Mouse (Mus musculus) kidney, adult 11 months (tissue): ENCODE results near the gene Racgap1.

Source experiments
- DNase-seq: peaks from one replicate; pipeline ENCODE4 v3.0.0; 2022

Gene Racgap1

GRCm38 (mm10) chr15:99651163-99651872 lies at the start of gene Racgap1:
Gene Racgap1 (minus strand): TSS chr15:99651656.
- DNase-seq = peak; percentile 94

GRCm38 (mm10) chr15:99700219-99701106 lies 49.0 kb upstream of the Racgap1 start:
- DNase-seq = peak; percentile 63

- DNase-seq = no peak
Measured at GRCm38 (mm10) chr15:99699715-99700114, 48.3 kb upstream of the Racgap1 start.

GRCm38 (mm10) chr15:99698533-99699085 lies 47.2 kb upstream of the Racgap1 start:
- DNase-seq = no peak

GRCm38 (mm10) chr15:99697309-99697708 lies 45.9 kb upstream of the Racgap1 start:
- no peak for DNase-seq

- no peak for DNase-seq
Measured at GRCm38 (mm10) chr15:99691976-99692375, 40.5 kb upstream of the Racgap1 start.

GRCm38 (mm10) chr15:99690924-99691323 lies 39.5 kb upstream of the Racgap1 start:
- no peak for DNase-seq

- peak; percentile 46 for DNase-seq
Measured at GRCm38 (mm10) chr15:99688712-99689111, 37.3 kb upstream of the Racgap1 start.

GRCm38 (mm10) chr15:99684156-99684555 lies 32.7 kb upstream of the Racgap1 start:
- no peak for DNase-seq

GRCm38 (mm10) chr15:99682880-99683279 lies 31.4 kb upstream of the Racgap1 start:
- no peak for DNase-seq

GRCm38 (mm10) chr15:99679008-99679407 lies 27.6 kb upstream of the Racgap1 start:
- no peak for DNase-seq

GRCm38 (mm10) chr15:99678063-99678800 lies 26.8 kb upstream of the Racgap1 start:
- DNase-seq = no peak

GRCm38 (mm10) chr15:99677089-99677488 lies 25.6 kb upstream of the Racgap1 start:
- DNase-seq = no peak

- no peak for DNase-seq
Measured at GRCm38 (mm10) chr15:99674866-99675265, 23.4 kb upstream of the Racgap1 start.

- DNase-seq = no peak
Measured at GRCm38 (mm10) chr15:99671783-99672182, 20.3 kb upstream of the Racgap1 start.

- DNase-seq = no peak
Measured at GRCm38 (mm10) chr15:99670964-99671670, 19.7 kb upstream of the Racgap1 start.

GRCm38 (mm10) chr15:99670154-99670821 lies 18.8 kb upstream of the Racgap1 start, which contains the start of gene Asic1:
Gene Asic1 (plus strand): TSS chr15:99670368.
- peak; percentile 40 for DNase-seq

GRCm38 (mm10) chr15:99669392-99669791 lies 17.9 kb upstream of the Racgap1 start:
- no peak for DNase-seq

GRCm38 (mm10) chr15:99668881-99669280 lies 17.4 kb upstream of the Racgap1 start:
- DNase-seq = peak; percentile 58

- DNase-seq = no peak
Measured at GRCm38 (mm10) chr15:99667544-99667943, 16.1 kb upstream of the Racgap1 start.
